Mouse (Mus musculus) spleen, adult 2 months (tissue): ENCODE data around the gene Wwox.

ENCODE experiments used
- CTCF ChIP-seq: fragments of 200-500 bp; IDR thresholded peaks from 2 replicates; pipeline ENCODE4 v1.5.1; 2011; ENCODE audit warnings: mild to moderate bottlenecking, inconsistent platforms; ENCODE audit not compliant: insufficient read depth, insufficient read length, insufficient replicate concordance; ENCODE audit errors: extremely low read depth
- POLR2A ChIP-seq: fragments of 200-500 bp; IDR thresholded peaks from 2 replicates; pipeline ENCODE4 v1.6.1; 2011; ENCODE audit warnings: low read depth, low read length, inconsistent platforms

- TF ChIP-seq POLR2A (no peak), CTCF (no peak)
Measured at GRCm38 (mm10) chr8:115336361-115336760, 896.9 kb downstream of the Wwox start.
